Mouse (Mus musculus): ENCODE measurements around the gene Ubxn11.
"Not testable (repeated sequence)": the region's sequence is repeated elsewhere in the genome, so short reads cannot be mapped to it uniquely, and the experiment has no call there.

Gene Ubxn11

DNA sequence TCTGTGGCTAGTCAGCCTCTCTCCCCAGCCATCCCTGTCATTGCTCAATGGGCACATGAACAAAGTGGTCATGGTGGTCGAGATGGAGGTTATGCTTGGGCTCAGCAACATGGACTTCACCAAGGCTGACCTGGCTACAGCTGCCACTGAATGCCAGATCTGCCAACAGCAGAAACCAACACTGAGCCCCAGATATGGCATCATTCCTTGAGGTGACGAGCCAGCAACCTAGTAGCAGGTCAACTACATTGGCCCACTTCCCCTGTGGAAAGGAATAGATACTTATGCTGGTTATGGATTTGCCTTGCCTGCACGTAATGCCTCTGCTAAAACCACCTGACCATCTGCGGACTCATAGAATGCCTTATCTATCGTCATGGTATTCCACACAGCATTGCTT lies 41.9 kb downstream of the Ubxn11 start:
- DNase-seq (ENCODE audit: low spot score), result not testable (repeated sequence)

DNA sequence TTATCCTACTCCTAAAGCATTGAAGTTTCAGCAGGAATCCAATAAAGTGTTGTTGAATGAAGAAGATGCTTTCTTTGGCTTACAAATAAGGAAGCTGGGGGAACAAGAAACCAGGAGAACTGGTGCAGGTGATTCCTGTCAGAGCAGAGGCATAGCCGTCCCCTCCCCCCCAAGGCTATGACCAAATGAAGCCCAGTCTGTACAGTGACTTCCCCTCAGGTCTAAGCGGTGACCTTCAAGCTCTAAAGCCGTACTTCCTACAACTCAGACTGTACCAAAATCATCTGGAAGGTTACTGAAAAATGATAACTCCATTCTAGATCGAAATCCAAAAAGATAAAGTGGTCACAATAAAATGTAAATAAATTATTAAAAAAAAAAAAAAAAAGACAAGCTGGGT lies 47.0 kb downstream of the Ubxn11 start:
- DNase-seq (ENCODE audit: low spot score), result no peak

DNA sequence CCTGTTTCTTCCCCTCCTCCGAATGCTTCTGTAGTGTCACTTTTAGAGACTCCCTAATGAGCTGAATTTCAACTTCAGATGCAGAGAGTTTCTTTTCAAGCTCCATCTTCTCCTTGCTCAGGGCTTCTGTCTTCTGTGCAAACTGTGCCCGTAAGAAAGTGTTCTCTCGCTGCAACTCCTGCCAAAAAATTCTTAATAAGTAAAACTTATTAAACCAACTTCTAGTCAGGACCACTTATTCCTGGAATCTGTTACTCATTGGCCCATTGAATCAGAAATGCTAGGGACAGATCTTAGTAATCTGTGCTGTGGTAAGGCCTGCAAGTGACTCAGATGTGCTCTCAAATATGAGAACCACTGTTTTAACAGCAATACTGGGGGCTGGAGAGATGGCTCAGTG lies 49.7 kb downstream of the Ubxn11 start:
- no peak for DNase-seq (ENCODE audit: low spot score)

DNA sequence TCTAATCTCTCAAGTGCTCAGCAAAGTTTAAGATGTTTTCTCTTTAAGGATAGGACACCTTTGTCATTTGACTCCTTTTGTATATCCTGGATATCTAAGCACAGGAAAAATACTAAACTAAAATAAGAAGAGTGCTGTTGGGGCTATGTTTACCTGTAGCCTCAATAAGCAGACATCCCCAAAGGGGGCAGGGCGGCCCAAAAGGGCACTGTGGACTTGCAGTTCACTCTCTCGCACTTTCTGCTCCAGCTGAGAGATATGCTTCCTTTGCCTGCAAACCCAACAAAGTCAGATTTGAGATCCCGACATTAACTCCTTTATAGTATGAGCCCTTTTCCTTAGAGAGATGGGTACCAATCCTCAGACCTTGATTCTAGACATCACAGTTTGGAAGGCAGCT lies 51.3 kb downstream of the Ubxn11 start:
- no peak for DNase-seq (ENCODE audit: low spot score)

DNA sequence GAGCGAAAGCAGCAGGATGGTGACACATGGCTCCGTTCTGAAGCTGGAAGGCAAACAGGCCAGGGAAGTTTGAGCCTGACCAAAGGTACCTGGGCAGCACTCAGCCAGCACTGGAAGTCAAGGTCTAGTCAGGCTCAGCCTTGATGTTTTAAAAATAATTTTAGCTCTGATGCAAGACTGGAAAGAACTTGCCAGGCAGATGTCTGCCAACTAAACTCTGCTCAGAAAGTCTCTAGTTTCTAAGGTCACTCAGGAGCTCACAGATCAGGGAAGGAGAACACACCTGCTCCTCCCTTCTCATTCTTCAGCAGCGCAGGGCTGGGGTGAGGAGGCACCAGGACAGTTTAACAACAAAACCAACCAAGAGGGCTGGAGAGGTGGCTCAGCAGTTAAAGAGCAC lies 52.0 kb downstream of the Ubxn11 start:
- DNase-seq (ENCODE audit: low spot score), result no peak

DNA sequence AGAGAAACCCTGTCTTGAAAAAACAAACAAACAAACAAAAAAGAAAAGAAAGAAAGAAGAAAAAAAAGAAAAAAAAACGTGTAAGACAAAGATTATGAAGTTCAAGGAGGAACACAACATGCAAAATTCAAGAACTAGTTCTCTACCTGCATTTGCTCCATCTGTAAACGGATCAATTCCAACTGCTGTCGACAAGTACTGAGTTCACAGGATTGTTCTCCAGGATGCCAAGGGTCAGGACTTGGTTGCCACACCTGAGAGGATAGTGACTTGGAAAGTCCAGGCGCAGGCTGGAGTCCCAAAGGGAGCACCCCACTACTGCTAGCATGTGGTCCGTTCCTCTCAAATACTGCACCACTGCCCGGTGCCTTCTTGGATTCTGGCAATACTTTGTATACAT lies 53.2 kb downstream of the Ubxn11 start:
- no peak for DNase-seq (ENCODE audit: low spot score)

DNA sequence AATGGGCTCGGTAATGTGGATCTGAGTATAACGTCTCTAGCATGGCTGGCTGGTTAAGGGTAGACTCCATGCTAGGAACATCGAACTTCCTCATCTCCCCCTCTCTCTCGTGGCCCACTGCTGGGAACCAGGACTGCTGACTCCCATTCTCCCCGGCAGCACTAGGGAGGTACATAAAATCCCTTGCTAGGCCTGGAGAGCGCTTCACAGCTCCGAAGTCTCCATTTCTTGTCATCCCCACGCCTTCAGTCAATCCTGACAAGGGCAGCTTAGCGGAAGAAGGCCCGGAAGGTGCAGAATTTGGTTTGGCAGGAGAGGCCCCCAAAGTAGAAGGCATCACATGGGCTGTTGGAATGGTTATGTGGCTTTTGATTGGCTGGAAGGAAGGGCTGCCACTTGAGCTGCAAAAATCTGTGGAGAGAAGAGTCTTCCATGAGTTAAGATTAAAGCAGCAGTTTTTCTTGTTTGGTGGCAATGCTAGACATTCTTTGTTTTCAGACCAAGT lies 53.6 kb downstream of the Ubxn11 start:
- no peak for DNase-seq (ENCODE audit: low spot score)

DNA sequence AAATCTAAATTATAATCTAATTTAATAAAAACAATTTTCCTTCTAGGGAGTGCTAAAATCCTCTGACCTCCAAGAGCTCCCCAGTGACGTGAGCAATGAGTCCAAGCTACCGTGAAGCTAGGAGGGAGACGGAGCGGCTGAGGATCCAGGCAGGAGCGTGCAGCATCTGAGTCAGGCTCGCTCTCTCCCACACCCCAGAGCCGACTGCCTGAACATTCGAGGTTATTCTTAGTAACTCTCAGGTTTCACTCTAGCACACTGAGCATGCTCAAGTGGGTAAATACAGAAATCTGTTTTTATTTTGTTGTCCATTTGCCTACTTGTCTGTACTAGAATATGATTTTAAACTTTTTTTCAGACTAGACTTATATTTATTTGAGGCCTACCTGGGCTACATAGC lies 54.4 kb downstream of the Ubxn11 start:
- DNase-seq (ENCODE audit: low spot score), result peak; percentile 24

DNA sequence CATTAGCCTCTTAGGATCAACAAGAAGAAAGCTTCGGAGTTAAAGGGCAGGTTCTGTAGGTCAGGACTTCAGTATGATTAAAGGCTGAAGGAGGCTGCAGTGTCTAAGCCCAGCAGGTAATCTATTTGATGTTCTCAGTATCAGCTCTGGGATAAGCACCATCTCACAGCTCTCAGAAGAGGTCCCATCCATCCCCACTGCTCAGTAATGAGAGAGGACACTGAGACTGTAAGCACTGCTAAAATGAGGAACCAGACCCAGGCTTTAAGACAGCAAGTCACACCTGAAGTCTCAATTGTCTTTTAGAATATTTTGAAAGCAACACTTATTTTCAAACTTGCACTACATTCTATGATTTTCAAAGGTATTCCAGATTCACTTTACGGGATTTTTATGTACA lies 55.2 kb downstream of the Ubxn11 start:
- no peak for DNase-seq (ENCODE audit: low spot score)

DNA sequence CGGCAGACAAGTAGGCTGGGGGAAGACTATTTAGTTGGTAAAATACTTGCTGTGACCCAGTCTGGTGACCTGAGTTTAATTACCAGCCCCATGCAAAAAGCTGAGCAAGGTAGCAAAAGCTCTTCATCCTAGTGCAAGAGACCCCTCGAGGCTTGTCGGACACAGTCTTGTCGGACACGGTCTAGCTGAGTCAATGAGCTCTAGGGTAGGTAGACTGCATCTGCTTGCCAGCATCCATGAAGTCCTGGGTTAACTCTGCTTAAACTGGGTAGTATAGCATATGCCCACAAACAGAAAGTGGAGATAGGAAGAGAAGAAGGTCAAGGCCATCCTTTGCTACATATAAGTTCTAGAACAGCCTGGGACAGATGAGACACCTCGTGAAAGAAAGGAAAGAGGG lies 56.4 kb downstream of the Ubxn11 start:
- no peak for DNase-seq (ENCODE audit: low spot score)

DNA sequence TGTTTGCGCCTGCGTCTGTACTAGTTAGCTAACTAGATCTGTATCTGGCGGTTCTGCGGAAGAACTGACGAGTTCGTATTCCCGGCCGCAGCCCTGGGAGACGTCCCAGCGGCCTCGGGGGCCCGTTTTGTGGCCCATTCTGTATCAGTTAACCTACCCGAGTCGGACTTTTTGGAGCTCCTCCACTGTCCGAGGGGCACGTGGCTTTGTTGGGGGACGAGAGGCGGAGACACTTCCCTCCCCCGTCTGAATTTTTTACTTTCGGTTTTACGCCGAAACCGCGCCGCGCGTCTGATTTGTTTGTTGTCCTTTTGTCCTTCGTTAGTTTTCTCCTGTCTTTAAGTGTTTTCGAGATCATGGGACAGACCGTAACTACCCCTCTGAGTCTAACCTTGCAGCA lies 57.7 kb downstream of the Ubxn11 start:
- peak; percentile 19 for DNase-seq (ENCODE audit: low spot score)

DNA sequence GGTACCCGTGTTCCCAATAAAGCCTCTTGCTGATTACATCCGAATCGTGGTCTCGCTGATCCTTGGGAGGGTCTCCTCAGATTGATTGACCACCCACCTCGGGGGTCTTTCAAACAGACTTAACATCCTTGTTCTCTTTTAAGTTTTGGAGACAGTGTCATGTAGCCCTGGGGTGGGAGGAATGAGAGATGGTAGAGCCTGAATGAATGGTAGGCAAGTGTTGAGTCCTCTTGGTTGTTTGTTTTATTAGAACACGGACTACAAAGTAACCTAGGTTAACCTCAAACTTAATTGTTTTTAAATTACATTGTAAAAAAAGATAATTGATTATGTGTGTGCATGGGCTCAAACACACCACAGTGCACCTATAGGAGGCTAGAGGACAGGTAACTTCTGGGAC lies 62.2 kb downstream of the Ubxn11 start:
- no peak for DNase-seq (ENCODE audit: low spot score)

DNA sequence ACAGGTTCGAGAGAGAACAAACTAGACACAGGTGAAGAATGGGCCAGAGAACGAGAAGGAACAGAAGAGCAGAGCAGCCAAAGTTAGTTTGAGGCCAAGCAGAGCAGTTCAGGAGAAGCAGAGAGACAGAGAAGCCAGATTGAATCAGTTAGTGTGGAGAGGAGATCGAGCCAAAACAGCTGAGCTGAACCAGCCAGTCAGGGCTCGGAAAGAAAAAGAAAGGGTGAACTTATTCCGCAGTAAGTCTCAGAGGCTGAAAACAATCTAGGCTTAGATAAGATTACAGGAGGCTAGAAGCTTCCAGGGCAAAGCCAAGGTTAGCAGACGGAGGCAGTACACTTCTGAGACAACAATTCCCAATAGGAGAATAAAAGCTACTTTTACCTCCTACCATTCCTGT lies 62.7 kb downstream of the Ubxn11 start:
- no peak for DNase-seq (ENCODE audit: low spot score)

DNA sequence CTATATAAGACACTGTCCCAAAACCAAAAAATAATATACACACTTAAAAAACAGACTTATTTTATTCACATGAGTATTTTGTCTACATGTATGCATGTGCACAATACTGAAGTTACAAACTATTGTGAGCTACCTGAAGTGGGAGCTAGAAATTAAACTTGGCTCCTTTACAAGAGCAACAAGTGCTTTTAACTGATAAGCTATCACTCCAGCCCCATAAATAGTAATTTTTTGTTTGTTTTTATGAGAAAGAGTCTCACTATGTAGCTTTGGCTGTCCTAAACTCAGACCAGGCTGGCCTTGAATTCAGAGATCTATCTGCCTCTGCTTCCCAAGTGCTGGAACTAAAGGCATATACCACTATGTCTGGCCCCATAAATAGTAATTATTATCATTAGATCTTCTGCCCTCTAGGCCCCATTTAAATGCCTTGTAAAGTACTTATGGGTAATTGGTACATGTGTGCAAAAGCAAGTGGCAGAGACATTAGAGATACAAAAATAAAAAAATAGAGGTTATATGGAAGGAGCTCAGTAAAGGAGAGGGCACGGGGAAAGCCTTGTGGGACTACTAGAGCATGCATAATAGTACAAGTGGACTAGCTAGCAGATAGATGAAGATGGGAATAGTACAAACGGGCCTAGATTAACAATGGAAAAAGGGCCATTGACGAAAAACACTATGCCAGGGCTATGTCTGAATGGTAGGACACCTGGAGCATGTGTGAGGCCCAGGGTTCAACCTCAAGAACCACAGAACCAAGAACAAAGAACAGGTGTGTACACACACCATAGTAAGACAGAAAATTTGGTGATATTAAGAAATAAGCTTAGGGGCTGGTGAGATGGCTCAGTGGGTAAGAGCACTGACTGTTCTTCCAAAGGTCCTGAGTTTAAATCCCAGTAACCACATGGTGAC lies 63.4 kb downstream of the Ubxn11 start:
- DNase-seq (ENCODE audit: low spot score), result no peak

DNA sequence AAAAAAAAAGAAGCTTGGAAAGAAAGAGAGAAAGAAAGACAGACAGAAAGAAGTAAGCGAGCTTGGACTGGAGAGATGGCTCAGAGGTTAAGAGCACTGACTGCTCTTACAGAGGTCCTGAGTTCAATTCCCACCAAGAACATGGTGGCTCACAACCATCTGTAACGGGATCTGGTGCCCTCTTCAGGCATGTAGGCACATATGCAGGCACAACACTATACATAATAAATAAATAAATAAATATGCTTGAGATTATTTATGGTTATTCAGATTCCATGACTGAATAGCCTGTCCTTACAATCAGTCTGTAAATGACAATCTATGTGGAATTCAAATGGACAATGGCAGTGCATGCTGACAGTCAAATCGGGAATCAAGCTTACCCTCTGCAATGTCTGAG lies 64.5 kb downstream of the Ubxn11 start:
- DNase-seq (ENCODE audit: low spot score), result no peak

DNA sequence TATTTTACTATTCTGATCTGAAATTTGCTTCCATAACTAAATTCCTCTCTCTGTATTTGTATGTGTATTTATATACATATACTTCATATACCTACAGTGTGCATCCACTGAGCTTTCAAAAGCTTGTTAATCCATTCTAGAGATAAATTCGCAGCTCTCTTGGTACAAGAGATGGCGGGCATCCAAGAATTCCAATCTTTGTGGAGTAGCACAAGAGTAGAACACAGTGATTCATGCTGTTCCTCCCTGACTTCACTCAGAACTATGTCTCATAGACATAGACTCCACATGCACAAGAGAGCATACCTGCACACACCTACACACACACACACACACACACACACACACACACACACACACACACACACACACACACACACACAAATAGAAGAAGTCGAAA lies 70.0 kb downstream of the Ubxn11 start:
- DNase-seq (ENCODE audit: low spot score), result peak; percentile 16
